Mouse (Mus musculus) hindbrain, embryonic 14.5 days (tissue): ENCODE data around the gene Usp40. TPM values are rescaled to one million over a fixed set of nuclear protein-coding genes. Genes with fewer than 3 reads are reported as not detected.

Source experiments
- ATAC-seq: fragments of 200-750 bp; cut with Nextera tagmentation; 2 replicates; pipeline ENCODE4 v1.8.0; 2017; ENCODE audit warnings: moderate number of reproducible peaks, mild to moderate bottlenecking, moderate TSS enrichment, moderate library complexity; ENCODE audit not compliant: low FRiP score
- DNase-seq: peaks from one replicate; pipeline ENCODE4 v3.0.0-alpha.2; 2015; ENCODE audit warnings: low spot score
- H3K27ac ChIP-seq: fragments of 300-500 bp; sonication (generic); 2 replicates; pipeline ENCODE4 v1.5.1; 2014; ENCODE audit warnings: mild to moderate bottlenecking, moderate library complexity
- H3K27me3 ChIP-seq: fragments of 300-500 bp; sonication (generic); 2 replicates; pipeline ENCODE4 v1.6.1; 2014; ENCODE audit warnings: mild to moderate bottlenecking, low read length, mixed read lengths; ENCODE audit not compliant: control insufficient read depth, insufficient read depth
- H3K36me3 ChIP-seq: fragments of 300-500 bp; sonication (generic); replicated peaks from 2 replicates; pipeline ENCODE4 v1.6.1; 2014; ENCODE audit not compliant: control insufficient read depth, insufficient read depth
- H3K4me1 ChIP-seq: fragments of 300-500 bp; sonication (generic); replicated peaks from 2 replicates; pipeline ENCODE4 v1.6.1; 2014; ENCODE audit warnings: antibody characterized with exemption, low read length, mixed read lengths; ENCODE audit not compliant: control insufficient read depth, insufficient read depth
- H3K4me2 ChIP-seq: fragments of 300-500 bp; sonication (generic); replicated peaks from 2 replicates; pipeline ENCODE4 v1.6.1; 2014; ENCODE audit warnings: mild to moderate bottlenecking, moderate library complexity
- H3K4me3 ChIP-seq: fragments of 300-500 bp; sonication (generic); replicated peaks from 2 replicates; pipeline ENCODE4 v1.5.1; 2014; ENCODE audit warnings: mild to moderate bottlenecking, low read length
- H3K9ac ChIP-seq: fragments of 300-500 bp; sonication (generic); 2 replicates; pipeline ENCODE4 v1.6.1; 2014
- H3K9me3 ChIP-seq: fragments of 300-500 bp; sonication (generic); 2 replicates; pipeline ENCODE4 v1.6.1; 2016; ENCODE audit warnings: low read length; ENCODE audit not compliant: control insufficient read depth
- WGBS: fragments of 180-500 bp; shearing (Covaris S2); extraction: QIAGEN DNeasy Blood & Tissue Kit; methylation state at CpG from one replicate; pipeline ENCODE4 v1.1.7; 2014; 5-methylcytosine and 5-hydroxymethylcytosine counted together
- microRNA-seq: library from miRNA; unstranded; fragments of <30 nt; microRNA quantifications from one replicate; pipeline ENCODE4, GENCODE M21; 2016
- polyA plus RNA-seq: library from polyadenylated mRNA; unstranded; fragments of >200 nt; fragmentation: Nextera tagmentation; extraction: Ambion mirVana; gene quantifications from 2 replicates; pipeline ENCODE4 v1.2.1, GENCODE M21; 2014

Usp40 gene
- polyA plus RNA-seq, 1 experiment from 2014 or later: 20.5 TPM

- no peaks in the 10 kb centered on the region for H3K9me3 ChIP-seq
- no peaks in the 10 kb centered on the region for H3K4me1 ChIP-seq
- no peaks in the 10 kb centered on the region; the same call in 1 of the 2 replicates for H3K36me3 ChIP-seq
- H3K4me2 ChIP-seq: no peak overlapping the region
- DNase-seq (no peak), ATAC-seq (no peak)
- H3K27me3 ChIP-seq: no peaks in the 10 kb centered on the region
- 89% methylated on average over 3 of the region's 3 CpGs for WGBS
- H3K4me3 ChIP-seq: no peak overlapping the region
- no peak overlapping the region for H3K27ac ChIP-seq
- no peak overlapping the region for H3K9ac ChIP-seq
These were observed 99.6 kb downstream of the Usp40 start for GRCm38 (mm10) chr1:87908736-87909135.

- H3K27ac ChIP-seq: no peak overlapping the region
- no peaks in the 10 kb centered on the region; the same call in 1 of the 2 replicates for H3K36me3 ChIP-seq
- ATAC-seq (no peak), DNase-seq (no peak)
- no peak overlapping the region for H3K4me2 ChIP-seq
- H3K4me3 ChIP-seq: no peak overlapping the region
- H3K27me3 ChIP-seq: no peaks in the 10 kb centered on the region
- H3K9me3 ChIP-seq: no peaks in the 10 kb centered on the region
- 100% methylated on average over 2 of the region's 2 CpGs for WGBS
- no peaks in the 10 kb centered on the region for H3K4me1 ChIP-seq
- H3K9ac ChIP-seq: no peak overlapping the region
These were observed 100.3 kb downstream of the Usp40 start for GRCm38 (mm10) chr1:87908006-87908405.

- no peak for ATAC-seq
- Histone ChIP-seq H3K4me3 (no peak overlapping the region), H3K9ac (no peak overlapping the region), H3K27me3 (no peaks in the 10 kb centered on the region), H3K4me1 (no peaks in the 10 kb centered on the region), H3K4me2 (no peak overlapping the region), H3K9me3 (no peaks in the 10 kb centered on the region), H3K27ac (no peak overlapping the region), H3K36me3 (no peaks in the 10 kb centered on the region; the same call in 1 of the 2 replicates)
- no peak for DNase-seq
- WGBS: 92% methylated on average over 5 of the region's 5 CpGs
These were observed 101.9 kb downstream of the Usp40 start for GRCm38 (mm10) chr1:87906361-87906956.

GRCm38 (mm10) chr1:87902186-87902585, 106.2 kb downstream of the Usp40 start:
- ATAC-seq (no peak), DNase-seq (no peak)
- H3K27ac ChIP-seq: no peak overlapping the region
- H3K36me3 ChIP-seq: no peaks in the 10 kb centered on the region
- no peak overlapping the region for H3K9ac ChIP-seq
- H3K4me1 ChIP-seq: no peaks in the 10 kb centered on the region
- H3K27me3 ChIP-seq: no peaks in the 10 kb centered on the region
- no peak overlapping the region for H3K4me2 ChIP-seq
- no peak overlapping the region for H3K4me3 ChIP-seq
- no peaks in the 10 kb centered on the region for H3K9me3 ChIP-seq

GRCm38 (mm10) chr1:87900979-87901378, 107.4 kb downstream of the Usp40 start:
- no peaks in the 10 kb centered on the region for H3K27me3 ChIP-seq
- no peak overlapping the region for H3K4me3 ChIP-seq
- H3K4me1 ChIP-seq: no peaks in the 10 kb centered on the region
- ATAC-seq (no peak), DNase-seq (no peak)
- H3K9me3 ChIP-seq: no peaks in the 10 kb centered on the region
- no peak overlapping the region for H3K4me2 ChIP-seq
- no peaks in the 10 kb centered on the region; the same call in 1 of the 2 replicates for H3K36me3 ChIP-seq
- H3K9ac ChIP-seq: no peak overlapping the region
- H3K27ac ChIP-seq: no peak overlapping the region
- WGBS: 91% methylated on average over 6 of the region's 6 CpGs

- Histone ChIP-seq H3K9me3 (no peaks in the 10 kb centered on the region), H3K9ac (no peak overlapping the region), H3K36me3 (no peaks in the 10 kb centered on the region; the same call in 1 of the 2 replicates), H3K27ac (no peak overlapping the region), H3K4me2 (no peak overlapping the region), H3K27me3 (no peaks in the 10 kb centered on the region), H3K4me1 (no peaks in the 10 kb centered on the region), H3K4me3 (no peak overlapping the region)
- WGBS: 93% methylated on average over 2 of the region's 2 CpGs
- DNase-seq: no peak
- no peak for ATAC-seq
These were observed 108.7 kb downstream of the Usp40 start for GRCm38 (mm10) chr1:87899701-87900100.

- 86% methylated on average over 2 of the region's 2 CpGs for WGBS
- H3K4me1 ChIP-seq: no peaks in the 10 kb centered on the region
- ATAC-seq (no peak), DNase-seq (no peak)
- no peaks in the 10 kb centered on the region for H3K9me3 ChIP-seq
- no peaks in the 10 kb centered on the region for H3K27me3 ChIP-seq
- no peaks in the 10 kb centered on the region; the same call in 1 of the 2 replicates for H3K36me3 ChIP-seq
- no peak overlapping the region for H3K4me2 ChIP-seq
- no peak overlapping the region for H3K9ac ChIP-seq
- H3K27ac ChIP-seq: no peak overlapping the region
- H3K4me3 ChIP-seq: no peak overlapping the region
These were observed 111.4 kb downstream of the Usp40 start for GRCm38 (mm10) chr1:87896921-87897320.

Small RNA genes within 50 kb of the gene (microRNA-seq; reads per million reads assigned to microRNA genes)
- not detected for gene Gm25198

Other genes starting within 250 kb of the Usp40 start
- 1.4 and 1.8 TPM in 2 replicates for gene Sag, start 204.9 kb downstream of the Usp40 start, polyA plus RNA-seq
- gene Dgkd, start 155.3 kb downstream of the Usp40 start, polyA plus RNA-seq: 50.8 and 51.5 TPM in 2 replicates
- gene Ugt1a10, start 46.8 kb upstream of the Usp40 start, polyA plus RNA-seq: not detected in 2 replicates
- not detected in 2 replicates for gene Ugt1a9, start 62.2 kb upstream of the Usp40 start, polyA plus RNA-seq
- not detected in 2 replicates for gene Ugt1a8, start 79.3 kb upstream of the Usp40 start, polyA plus RNA-seq
- gene Ugt1a7c, start 86.5 kb upstream of the Usp40 start, polyA plus RNA-seq: 1.3 and 1.5 TPM in 2 replicates
- 1.7 and 3.8 TPM in 2 replicates for gene Ugt1a6b, start 94.7 kb upstream of the Usp40 start, polyA plus RNA-seq
- gene Ugt1a6a, start 126.3 kb upstream of the Usp40 start, polyA plus RNA-seq: 4.0 and 5.0 TPM in 2 replicates
- gene Ugt1a5, start 157.5 kb upstream of the Usp40 start, polyA plus RNA-seq: not detected in 2 replicates
- not detected in 2 replicates for gene Ugt1a2, start 192.1 kb upstream of the Usp40 start, polyA plus RNA-seq
- gene Dnajb3, start 197.2 kb upstream of the Usp40 start, polyA plus RNA-seq: 11.9 and 16.5 TPM in 2 replicates
- not detected in 2 replicates for gene Ugt1a1, start 203.4 kb upstream of the Usp40 start, polyA plus RNA-seq
- 1.1 and 2.0 TPM in 2 replicates for gene Mroh2a, start 218.4 kb upstream of the Usp40 start, polyA plus RNA-seq